Comparison of ENCODE assay signal across 8 mouse cellular contexts in the genomic region with DNA sequence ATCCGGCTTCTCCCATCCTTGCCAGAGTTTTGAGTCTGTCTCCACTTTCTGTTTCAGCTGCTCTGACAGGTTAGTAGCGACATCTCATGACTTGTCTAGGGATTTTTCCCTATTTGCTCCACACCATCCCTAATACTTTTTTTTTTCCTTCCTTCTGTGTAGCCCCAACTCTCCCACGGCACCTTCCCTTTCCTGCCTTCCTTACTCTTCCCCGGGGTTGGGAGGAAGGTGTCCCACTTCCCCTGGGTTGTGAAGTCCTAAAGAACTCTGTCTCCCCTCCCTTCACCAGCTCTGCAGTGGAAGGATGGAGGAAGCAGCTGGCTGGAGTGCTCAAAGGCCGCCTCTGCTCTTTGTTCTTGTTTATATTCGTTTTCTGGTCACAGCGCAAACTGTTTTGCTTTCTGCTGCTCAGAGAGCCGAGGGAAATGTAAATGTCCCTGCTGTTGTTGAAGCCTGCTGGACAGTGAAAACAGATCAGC.
A peak's percentile ranks its signal among the peaks of the same experiment; 100 is the strongest.
DNase-seq lines count a peak whose midpoint lies in the region; ATAC-seq and TF ChIP-seq lines count a peak whose summit lies in the region.

No protein-coding gene starts in this region.

- peak; percentile 48 for TF ChIP-seq RAD21 in MEL (IDR thresholded peaks at IDR 0.05; ENCODE audit: low read depth, low read length)

- no peak for TF ChIP-seq EP300 in MEL (IDR thresholded peaks at IDR 0.05; ENCODE audit: low read depth in 1 of 2, low read length in 2 of 2)

- no peak for TF ChIP-seq POLR2A in MEL (IDR thresholded peaks at IDR 0.05; ENCODE audit: control insufficient read depth in 1 of 2, insufficient read depth in 1 of 2, low read depth in 1 of 2, low read length in 2 of 2, poor library complexity in 1 of 2)

- H3K4me1 ChIP-seq in MEL (ENCODE audit: control insufficient read depth in 1 of 2, insufficient read depth in 2 of 2, low read length in 2 of 2): no peaks in the 10 kb centered on the region
- H3K4me1 ChIP-seq in heart, embryonic 13.5 days: peaks cover 39% of the 10 kb centered on the region
- peaks cover 17% of the 10 kb centered on the region for H3K4me1 ChIP-seq in midbrain, embryonic 12.5 days

- no peak overlapping the region for H3K9ac ChIP-seq in MEL (ENCODE audit: control insufficient read depth, low read depth, low read length, poor library complexity, severe bottlenecking)
- peak overlapping the region; percentile 59; the same call in 1 of the 2 replicates for H3K9ac ChIP-seq in heart, embryonic 13.5 days
- 0 out of 2 replicates have a peak overlapping the region, but pooled peaks have one; percentile 31 for H3K9ac ChIP-seq in midbrain, embryonic 12.5 days (replicated peaks)

- H3K27ac ChIP-seq in MEL (ENCODE audit: control insufficient read depth, low read depth, low read length): no peak overlapping the region
- H3K27ac ChIP-seq in heart, embryonic 13.5 days (replicated peaks): 0 out of 2 replicates have a peak overlapping the region, but pooled peaks have one; percentile 20
- H3K27ac ChIP-seq in midbrain, embryonic 12.5 days (replicated peaks): peak overlapping the region; percentile 67

- peak overlapping the region; percentile 53 for H3K4me2 ChIP-seq in heart, embryonic 13.5 days
- H3K4me2 ChIP-seq in midbrain, embryonic 12.5 days (replicated peaks): peak overlapping the region; percentile 27; the same call in 1 of the 2 replicates

- H3K27me3 ChIP-seq in MEL (ENCODE audit: control insufficient read depth in 1 of 2, insufficient read depth in 2 of 2, low read length in 2 of 2): peaks cover 4 to 8% of the 10 kb centered on the region in 2 experiments
- no peaks in the 10 kb centered on the region; the same call in 1 of the 2 replicates for H3K27me3 ChIP-seq in heart, embryonic 13.5 days (replicated peaks)
- peaks cover 24% of the 10 kb centered on the region for H3K27me3 ChIP-seq in midbrain, embryonic 12.5 days

- DNase-seq in adrenal gland, adult 2 months: peak; percentile 4
- DNase-seq in adrenal gland, postnatal 4 days (ENCODE audit: low spot score in 2 of 2): no peak
- DNase-seq in MEL (ENCODE audit: low read depth, low spot score): peak; percentile 8
- peak; percentile 43 for DNase-seq in kidney, postnatal 14 days
- DNase-seq in gastrocnemius, postnatal 36 days: no peak

- TF ChIP-seq CTCF in MEL (IDR thresholded peaks at IDR 0.05 in 2 of 3, conservative IDR thresholded peaks at IDR 0.05 in 1 of 3; ENCODE audit: control insufficient read depth in 1 of 3, insufficient read depth in 1 of 3, low read depth in 2 of 3, low read length in 3 of 3, poor library complexity in 1 of 3, severe bottlenecking in 1 of 3): peak in 1 of 3 experiments; percentile 43; a peak in 2 of 6 replicates

- no peaks in the 10 kb centered on the region for H3K36me3 ChIP-seq in MEL (ENCODE audit: control insufficient read depth in 1 of 2, insufficient read depth in 2 of 2, low read length in 2 of 2)
- H3K36me3 ChIP-seq in heart, embryonic 13.5 days: no peaks in the 10 kb centered on the region
- no peaks in the 10 kb centered on the region for H3K36me3 ChIP-seq in midbrain, embryonic 12.5 days

- ATAC-seq in heart, embryonic 13.5 days (ENCODE audit: extremely low read depth, insufficient number of reproducible peaks, low FRiP score, low TSS enrichment): no peak
- peak; percentile 34; the same call in 1 of the 2 replicates for ATAC-seq in midbrain, embryonic 12.5 days (ENCODE audit: low FRiP score, low read depth)
- no peak for ATAC-seq in megakaryocyte progenitor cell, adult 5-6 weeks (replicated peaks; ENCODE audit: poor library complexity)

- WGBS in heart, embryonic 13.5 days: 21% methylated on average over 8 of the region's 8 CpGs
- 25% methylated on average over 8 of the region's 8 CpGs for WGBS in midbrain, embryonic 12.5 days

- intact Hi-C loops in gastrocnemius, postnatal 36 days (cut with DNase I): no loop called here

- H3K4me3 ChIP-seq in MEL (ENCODE audit: control insufficient read depth in 1 of 2, insufficient read depth in 1 of 2, low read depth in 2 of 2, low read length in 2 of 2): no peak overlapping the region
- H3K4me3 ChIP-seq in heart, embryonic 13.5 days: no peak overlapping the region
- H3K4me3 ChIP-seq in midbrain, embryonic 12.5 days: no peak overlapping the region

- no peaks in the 10 kb centered on the region for H3K9me3 ChIP-seq in MEL (replicated peaks; ENCODE audit: insufficient read depth, low read length)
- H3K9me3 ChIP-seq in heart, embryonic 13.5 days: no peaks in the 10 kb centered on the region
- H3K9me3 ChIP-seq in midbrain, embryonic 12.5 days: no peaks in the 10 kb centered on the region

- no peaks in the 10 kb centered on the region for H3K79me2 ChIP-seq in MEL (ENCODE audit: control insufficient read depth, insufficient read depth, low read length, poor library complexity)

TF ChIP-seq in MEL, 35 proteins besides CTCF, POLR2A, EP300 and RAD21:
- TF ChIP-seq GATA1 (IDR thresholded peaks at IDR 0.05; ENCODE audit: low read depth, low read length): no peak
- TF ChIP-seq POLR2AphosphoS2 (IDR thresholded peaks at IDR 0.05; ENCODE audit: low read length): no peak
- TF ChIP-seq CHD2 (IDR thresholded peaks at IDR 0.05; ENCODE audit: low read length): no peak
- TF ChIP-seq RCOR1 (IDR thresholded peaks at IDR 0.05; ENCODE audit: low read depth, low read length): no peak
- TF ChIP-seq KAT2A (conservative IDR thresholded peaks at IDR 0.05; ENCODE audit: low read depth, low read length): no peak
- TF ChIP-seq ZNF384 (IDR thresholded peaks at IDR 0.05; ENCODE audit: low read depth, low read length): no peak
- TF ChIP-seq MEF2A (IDR thresholded peaks at IDR 0.05; ENCODE audit: extremely low read depth, insufficient replicate concordance, low read depth, low read length, poor library complexity, severe bottlenecking): no peak
- no peak for TF ChIP-seq ETS1 (IDR thresholded peaks at IDR 0.05; ENCODE audit: low read depth, low read length)
- no peak for TF ChIP-seq TBP (IDR thresholded peaks at IDR 0.05; ENCODE audit: low read depth, low read length)
- TF ChIP-seq SMC3 (IDR thresholded peaks at IDR 0.05; ENCODE audit: low read depth, low read length): peak; percentile 48
- TF ChIP-seq ZC3H11A (IDR thresholded peaks at IDR 0.05; ENCODE audit: low read depth, low read length): peak; percentile 35

Comparison
In these comparisons a context has a peak if more than half of its experiments do, and no peak if none do; other contexts are left out.
1. DNase-seq: peak in adrenal gland, adult 2 months (single experiment), MEL (single experiment) and kidney, postnatal 14 days (single experiment); none in adrenal gland, postnatal 4 days (0 of 2) and gastrocnemius, postnatal 36 days (0 of 2).